Mouse (Mus musculus) ovary, postnatal 10 days (tissue): Measurements from ENCODE around the gene Ddrgk1.
"Not testable (repeated sequence)": the region's sequence is repeated elsewhere in the genome, so short reads cannot be mapped to it uniquely, and the experiment has no call there.

Source experiments
- DNase-seq: peaks from one replicate; pipeline ENCODE4 v3.0.0; 2022; ENCODE audit warnings: low spot score

Gene Ddrgk1

GRCm38 (mm10) chr2:130653303-130653702, 11.2 kb downstream of the Ddrgk1 start:
- DNase-seq = no peak

- not testable (repeated sequence) for DNase-seq
Observed at GRCm38 (mm10) chr2:130649028-130649427, 15.4 kb downstream of the Ddrgk1 start.

- no peak for DNase-seq
Observed at GRCm38 (mm10) chr2:130645198-130645597, 19.3 kb downstream of the Ddrgk1 start.

DNA sequence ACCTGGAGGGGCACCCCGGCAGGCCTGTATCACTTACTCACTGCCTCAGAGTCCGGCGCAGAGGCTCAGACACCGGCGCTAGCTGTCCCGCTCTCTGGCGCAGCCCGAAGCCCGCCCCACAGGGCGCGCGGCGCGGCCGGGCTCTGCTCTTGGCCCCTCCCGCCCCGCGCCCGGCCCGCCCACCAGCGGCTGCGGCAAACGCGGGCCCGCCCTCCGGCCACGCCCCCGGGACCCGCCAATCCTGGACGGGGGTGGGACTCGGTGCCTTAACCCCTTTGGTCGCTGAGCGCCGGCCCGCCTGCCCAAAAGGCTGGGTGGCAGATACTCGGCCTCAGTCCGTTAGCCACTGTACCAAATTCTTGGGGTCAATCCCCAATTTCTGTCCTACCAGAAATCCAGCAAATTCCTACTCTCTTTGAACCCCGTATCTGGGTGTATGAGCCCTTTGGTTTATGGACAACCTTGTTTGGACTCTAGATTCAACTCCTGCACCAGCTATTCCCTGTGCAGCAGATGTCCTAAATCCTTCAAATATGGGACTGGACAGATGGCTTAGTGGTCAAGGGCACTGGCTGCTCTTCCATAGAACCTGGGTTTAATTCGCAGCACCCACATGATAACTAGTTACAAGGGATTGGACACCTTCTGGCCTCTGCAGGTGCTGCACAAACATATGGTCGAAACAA, 21.6 kb downstream of the Ddrgk1 start, which contains the start of gene Lzts3:
Gene Lzts3, minus strand, starts transcription at position 120 of the 686 bp plus-strand sequence.
- DNase-seq = peak; percentile 79

GRCm38 (mm10) chr2:130642197-130642660, 22.2 kb downstream of the Ddrgk1 start:
- no peak for DNase-seq

- no peak for DNase-seq
Observed at GRCm38 (mm10) chr2:130641351-130642025, 23.0 kb downstream of the Ddrgk1 start.

- no peak for DNase-seq
Observed at GRCm38 (mm10) chr2:130639276-130639675, 25.2 kb downstream of the Ddrgk1 start.

DNA sequence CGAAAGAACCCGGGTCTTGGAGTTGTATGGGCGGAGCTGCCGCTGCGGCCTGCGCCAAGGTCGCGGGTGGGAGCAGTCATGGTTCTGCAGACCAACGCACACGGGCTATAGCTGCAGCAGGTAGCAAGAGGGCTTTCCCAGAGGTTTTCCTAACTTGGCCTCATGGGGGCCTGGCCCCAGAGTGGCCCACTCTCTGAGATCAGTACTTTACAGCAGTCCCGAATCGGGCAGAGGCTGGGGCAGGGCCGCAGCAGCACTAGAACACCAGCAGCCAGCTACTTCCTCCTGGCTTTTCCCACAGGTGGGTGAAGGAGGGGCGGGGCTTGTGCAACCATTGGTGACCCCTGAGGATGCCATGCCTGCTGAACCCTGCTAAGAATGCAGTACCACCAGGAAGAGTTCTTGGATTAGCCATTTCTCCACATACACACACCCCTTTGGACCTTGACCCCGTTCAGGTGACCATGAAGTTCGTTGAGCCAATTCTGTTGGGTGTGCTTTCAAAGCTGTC, 26.3 kb downstream of the Ddrgk1 start:
- no peak for DNase-seq

DNA sequence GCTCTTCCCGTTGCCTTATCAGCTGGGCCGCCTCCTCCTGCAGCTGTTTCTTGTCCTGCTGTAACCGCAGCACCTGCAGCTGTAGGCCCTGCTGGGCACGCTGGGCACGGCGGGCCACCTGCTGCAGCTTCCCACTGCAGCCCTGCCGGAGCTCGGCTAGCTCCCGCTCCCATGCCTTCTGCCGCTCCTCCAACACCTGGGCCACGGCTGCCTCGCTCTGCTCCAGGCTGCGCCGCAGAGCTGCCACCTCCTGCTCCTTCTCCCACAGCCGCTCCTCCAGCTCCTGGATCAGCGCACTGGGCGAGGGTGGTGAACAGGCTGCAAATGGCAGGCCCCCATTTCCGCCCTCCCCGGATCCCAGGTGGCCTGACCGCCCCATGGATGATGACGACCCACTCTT, 28.6 kb downstream of the Ddrgk1 start:
- no peak for DNase-seq

- DNase-seq = no peak
Observed at GRCm38 (mm10) chr2:130634739-130635411, 29.6 kb downstream of the Ddrgk1 start.

DNA sequence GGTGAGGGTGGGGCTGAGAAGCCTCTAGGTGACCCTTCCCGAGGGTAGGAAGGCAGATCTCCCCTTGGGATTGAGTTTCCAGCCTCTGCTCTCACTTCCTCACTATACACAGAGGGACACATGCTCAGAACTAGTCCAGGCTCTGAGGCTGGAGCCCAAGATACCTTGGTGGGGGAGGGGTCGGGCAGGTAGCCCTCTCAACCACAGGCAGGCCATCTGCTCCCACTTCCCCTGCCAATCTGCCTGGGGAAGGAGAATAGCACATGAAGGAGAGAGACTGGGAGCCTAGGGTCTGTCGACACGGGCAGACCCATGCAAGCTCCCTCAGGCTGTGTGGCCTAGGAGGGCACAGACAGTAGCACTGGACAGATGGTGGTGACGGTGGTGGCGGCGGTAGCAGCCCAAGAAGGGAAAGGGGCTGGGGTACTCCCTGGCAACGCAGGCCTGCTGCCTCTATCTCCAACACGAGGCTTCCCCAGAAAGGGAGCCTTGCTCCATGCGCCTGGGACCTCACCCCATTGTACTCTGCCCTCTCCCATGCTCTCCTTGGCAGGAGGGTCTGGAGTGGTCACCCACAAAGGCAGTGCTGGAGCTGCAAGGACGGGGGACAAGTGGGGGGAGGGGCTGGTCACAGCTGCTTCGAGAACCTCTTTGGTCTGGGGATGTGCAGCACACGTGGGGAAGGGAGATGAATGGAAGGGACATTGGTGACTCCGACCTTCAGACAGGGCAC, 30.3 kb downstream of the Ddrgk1 start:
- no peak for DNase-seq

- DNase-seq = no peak
Observed at GRCm38 (mm10) chr2:130632887-130633675, 31.4 kb downstream of the Ddrgk1 start.

GRCm38 (mm10) chr2:130632416-130632815, 32.0 kb downstream of the Ddrgk1 start:
- no peak for DNase-seq

DNA sequence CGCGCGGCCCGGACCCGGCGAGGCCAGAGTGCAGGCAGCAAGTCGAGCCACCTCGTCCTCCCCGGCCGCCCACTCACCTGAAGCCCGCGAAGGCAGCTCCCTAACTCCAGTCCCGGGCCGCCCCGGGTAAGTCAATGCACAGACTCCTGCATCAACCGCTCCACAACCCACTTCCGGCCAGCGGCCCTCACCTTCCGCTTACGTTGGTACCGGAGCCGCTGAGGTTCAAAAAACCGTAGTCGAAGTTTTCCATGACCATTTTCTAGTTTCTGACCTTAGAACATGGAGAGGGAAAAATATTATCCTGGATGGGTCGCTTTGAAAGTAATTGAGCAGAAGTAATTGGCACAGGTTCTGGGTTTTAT, 34.6 kb downstream of the Ddrgk1 start, which contains the start of the genes Fastkd5 and Ubox5:
Gene Fastkd5, minus strand, starts transcription at position 189 of the 365 bp plus-strand sequence.
Gene Ubox5, minus strand, starts transcription at position 200 of the 365 bp plus-strand sequence.
- DNase-seq = peak; percentile 91

- DNase-seq = no peak
Observed at GRCm38 (mm10) chr2:130629080-130629838, 35.2 kb downstream of the Ddrgk1 start.

GRCm38 (mm10) chr2:130628424-130628823, 36.0 kb downstream of the Ddrgk1 start:
- no peak for DNase-seq

DNA sequence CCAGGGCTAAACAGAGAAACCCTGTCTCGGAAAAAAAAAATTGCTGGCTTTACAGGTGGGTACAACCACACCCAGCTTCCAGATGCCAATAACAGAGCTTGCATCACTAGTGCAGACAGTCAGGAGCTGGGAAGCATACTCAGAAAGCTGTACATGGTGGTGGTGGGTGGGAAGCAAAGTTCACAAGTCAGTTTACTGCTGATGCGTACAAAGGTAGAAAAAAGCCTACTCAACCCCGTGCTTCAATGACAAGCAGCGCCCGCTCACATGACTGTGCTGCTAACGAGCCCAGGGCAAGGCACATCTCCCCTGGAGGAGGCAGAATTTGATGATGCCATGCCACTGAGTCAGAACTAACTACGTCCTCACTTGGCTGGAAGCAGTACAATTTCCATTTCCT, 45.5 kb downstream of the Ddrgk1 start:
- DNase-seq = no peak

GRCm38 (mm10) chr2:130613091-130613490, 51.4 kb downstream of the Ddrgk1 start:
- DNase-seq = no peak
